Mouse (Mus musculus) heart, embryonic 15.5 days (tissue): ENCODE measurements at regions not wholly inside any gene's neighbourhood (a gene's known extent, or its start where the extent isn't known, plus 50 kb on each side); places are given as distances from the start of the nearest gene placed in this dataset.

Experiments
- ATAC-seq: fragments of 200-750 bp; cut with Nextera tagmentation; replicated peaks from 2 replicates; pipeline ENCODE4 v1.8.0; 2017; ENCODE audit warnings: low read depth, moderate TSS enrichment; ENCODE audit not compliant: insufficient number of reproducible peaks, insufficient read depth, low FRiP score
- H3K27ac ChIP-seq: fragments of 300-500 bp; sonication (generic); 2 replicates; pipeline ENCODE4 v1.5.1; 2015; ENCODE audit warnings: mild to moderate bottlenecking, inconsistent platforms
- H3K27me3 ChIP-seq: fragments of 300-500 bp; sonication (generic); 2 replicates; pipeline ENCODE4 v1.6.1; 2015; ENCODE audit warnings: inconsistent platforms
- H3K36me3 ChIP-seq: fragments of 300-500 bp; sonication (generic); 2 replicates; pipeline ENCODE4 v1.6.1; 2015; ENCODE audit warnings: mild to moderate bottlenecking, inconsistent platforms
- H3K4me1 ChIP-seq: fragments of 300-500 bp; sonication (generic); replicated peaks from 2 replicates; pipeline ENCODE4 v1.6.1; 2015; ENCODE audit warnings: inconsistent platforms
- H3K4me2 ChIP-seq: fragments of 300-500 bp; sonication (generic); 2 replicates; pipeline ENCODE4 v1.6.1; 2015; ENCODE audit warnings: inconsistent platforms, mild to moderate bottlenecking, moderate library complexity
- H3K4me3 ChIP-seq: fragments of 300-500 bp; sonication (generic); 2 replicates; pipeline ENCODE4 v1.5.1; 2015; ENCODE audit warnings: mild to moderate bottlenecking, inconsistent platforms
- H3K9ac ChIP-seq: fragments of 300-500 bp; sonication (generic); 2 replicates; pipeline ENCODE4 v1.6.1; 2015; ENCODE audit warnings: mild to moderate bottlenecking, inconsistent platforms
- H3K9me3 ChIP-seq: fragments of 300-500 bp; sonication (generic); replicated peaks from 2 replicates; pipeline ENCODE4 v1.6.1; 2016; ENCODE audit warnings: inconsistent platforms
- WGBS: fragments of 180-500 bp; shearing (Covaris S2); methylation state at CpG from one replicate; pipeline ENCODE4 v1.1.7; 2015; ENCODE audit warnings: mixed read lengths; 5-methylcytosine and 5-hydroxymethylcytosine counted together

DNA sequence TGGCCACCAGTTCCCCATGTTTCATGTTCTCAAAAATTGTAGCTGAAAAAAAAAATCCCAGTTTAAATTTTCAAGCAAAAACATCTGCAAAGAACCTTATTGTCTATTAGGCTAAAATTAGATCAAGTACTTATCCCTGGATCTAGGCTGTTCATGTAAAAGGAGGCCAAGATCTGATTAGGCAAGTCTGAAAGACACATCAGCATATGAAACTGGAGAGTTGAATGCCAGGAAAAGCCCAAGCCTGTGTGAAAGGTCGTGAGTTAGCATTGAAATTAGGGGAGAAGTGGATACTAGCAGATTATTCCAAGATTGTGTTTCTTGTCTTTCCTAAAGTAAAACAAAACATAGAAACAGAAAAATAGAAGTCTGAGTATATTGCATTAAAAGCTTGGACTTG lies 791.7 kb upstream of the Zeb2 start:
- WGBS, result 28% methylated on average over 1 of the region's 1 CpGs
- H3K4me2 ChIP-seq, result no peak overlapping the region
- H3K27ac ChIP-seq, result no peak overlapping the region
- H3K36me3 ChIP-seq, result no peaks in the 10 kb centered on the region
- no peak for ATAC-seq
- H3K9ac ChIP-seq, result no peak overlapping the region
- no peaks in the 10 kb centered on the region for H3K4me1 ChIP-seq
- no peak overlapping the region for H3K4me3 ChIP-seq
- no peaks in the 10 kb centered on the region for H3K9me3 ChIP-seq
- no peaks in the 10 kb centered on the region for H3K27me3 ChIP-seq

DNA sequence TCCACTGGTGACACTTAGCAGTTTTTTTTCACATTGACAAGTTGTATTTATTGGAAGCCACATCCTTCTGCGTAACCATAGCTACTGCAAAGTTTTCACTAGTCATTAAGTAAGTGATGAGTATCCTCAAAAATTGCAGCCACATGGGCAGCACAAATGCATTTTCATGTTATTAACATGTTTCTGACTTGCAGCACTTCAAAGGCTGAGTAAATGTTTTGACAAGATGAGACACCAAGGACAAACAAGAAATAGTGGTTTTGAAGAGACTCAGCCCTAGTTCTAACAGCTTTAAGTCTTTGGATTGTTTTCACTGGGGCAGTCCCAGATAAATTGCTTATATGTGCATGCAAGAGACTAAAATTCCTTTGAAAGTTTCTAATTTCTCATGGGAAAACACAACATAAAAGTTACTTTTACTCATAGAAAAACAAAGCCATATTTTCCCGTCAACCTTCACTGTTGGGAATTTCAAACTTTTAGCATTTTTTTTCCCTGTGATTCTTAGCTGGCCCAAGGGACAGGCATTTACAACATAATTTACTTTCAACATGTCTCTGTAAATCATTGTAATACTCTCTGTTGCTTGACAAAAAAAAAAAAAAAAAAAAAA lies 787.5 kb upstream of the Zeb2 start:
- WGBS, result 57% methylated on average over 2 of the region's 2 CpGs
- Histone ChIP-seq H3K9me3 (no peaks in the 10 kb centered on the region), H3K4me1 (no peaks in the 10 kb centered on the region), H3K4me3 (no peak overlapping the region), H3K9ac (no peak overlapping the region), H3K27ac (no peak overlapping the region), H3K36me3 (no peaks in the 10 kb centered on the region), H3K27me3 (no peaks in the 10 kb centered on the region), H3K4me2 (no peak overlapping the region)
- ATAC-seq, result no peak

DNA sequence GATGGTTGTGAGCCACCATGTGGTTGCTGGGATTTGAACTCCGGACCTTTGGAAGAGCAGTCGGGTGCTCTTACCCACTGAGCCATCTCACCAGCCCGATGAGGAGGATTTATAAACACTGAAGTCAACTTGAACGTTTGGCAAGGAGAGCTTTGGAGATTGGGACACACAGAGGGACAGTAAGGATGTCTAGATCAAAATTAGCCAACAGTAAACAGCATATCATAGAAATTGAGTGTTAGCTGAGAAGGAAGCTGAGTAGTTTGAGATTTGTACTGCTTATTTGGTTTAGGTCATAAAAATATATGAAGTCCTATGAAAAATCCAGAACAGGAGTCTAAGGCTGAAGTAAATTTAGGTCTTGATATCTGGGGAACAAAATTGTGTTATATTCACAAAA lies 786.9 kb upstream of the Zeb2 start:
- Histone ChIP-seq H3K4me3 (no peak overlapping the region), H3K4me1 (no peaks in the 10 kb centered on the region), H3K27me3 (no peaks in the 10 kb centered on the region), H3K4me2 (no peak overlapping the region), H3K36me3 (no peaks in the 10 kb centered on the region), H3K27ac (no peak overlapping the region), H3K9me3 (no peaks in the 10 kb centered on the region), H3K9ac (no peak overlapping the region)
- 77% methylated on average over 4 of the region's 4 CpGs for WGBS
- no peak for ATAC-seq

DNA sequence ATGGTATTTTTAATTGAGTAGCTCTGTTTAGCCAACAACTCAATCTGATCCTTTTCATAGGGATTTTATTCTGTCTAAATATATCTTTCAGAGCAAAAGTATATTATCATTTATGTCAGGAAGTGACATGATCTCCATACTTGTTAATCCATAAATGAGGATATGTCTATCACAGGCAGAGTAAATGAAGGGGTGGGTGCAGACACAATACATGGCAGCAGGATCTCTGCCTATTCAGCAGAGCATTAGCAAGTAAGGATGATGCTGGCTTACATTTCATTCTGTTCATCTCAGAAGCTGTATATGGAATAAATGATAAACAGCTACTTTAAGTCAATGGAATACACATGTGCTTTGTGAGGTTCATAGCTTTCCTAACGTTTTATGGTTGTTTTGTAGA lies 786.2 kb upstream of the Zeb2 start:
- Histone ChIP-seq H3K4me2 (no peak overlapping the region), H3K9me3 (no peaks in the 10 kb centered on the region), H3K4me3 (no peak overlapping the region), H3K27me3 (no peaks in the 10 kb centered on the region), H3K4me1 (no peaks in the 10 kb centered on the region), H3K27ac (no peak overlapping the region), H3K9ac (no peak overlapping the region), H3K36me3 (no peaks in the 10 kb centered on the region)
- ATAC-seq, result no peak
- 68% methylated on average over 1 of the region's 1 CpGs for WGBS

DNA sequence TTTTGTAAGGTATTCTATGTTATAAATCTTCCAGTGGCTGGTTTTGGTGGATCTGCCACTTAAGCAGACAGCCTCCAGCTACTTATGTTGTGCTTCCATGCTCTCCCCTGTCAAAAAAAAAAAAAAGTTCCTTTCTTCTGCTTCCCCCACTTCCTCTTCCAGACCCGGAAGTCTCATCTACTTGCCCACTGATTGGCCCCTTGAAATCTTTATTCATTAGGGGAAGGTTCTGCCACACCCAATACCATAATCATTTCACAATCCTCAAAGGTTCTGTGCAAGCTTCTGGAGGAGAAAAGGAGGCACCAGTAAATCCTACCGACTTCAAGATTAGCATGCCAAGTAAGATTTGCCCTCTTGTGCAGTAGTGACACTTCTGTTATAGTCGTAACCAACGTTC lies 784.7 kb upstream of the Zeb2 start:
- WGBS, result 81% methylated on average over 4 of the region's 4 CpGs
- Histone ChIP-seq H3K4me2 (no peak overlapping the region), H3K9me3 (no peaks in the 10 kb centered on the region), H3K4me3 (no peak overlapping the region), H3K36me3 (no peaks in the 10 kb centered on the region), H3K27ac (no peak overlapping the region), H3K27me3 (no peaks in the 10 kb centered on the region), H3K9ac (no peak overlapping the region), H3K4me1 (no peaks in the 10 kb centered on the region)
- ATAC-seq, result no peak

- no peak overlapping the region for H3K4me2 ChIP-seq
- 72% methylated on average over 3 of the region's 3 CpGs for WGBS
- H3K4me3 ChIP-seq, result no peak overlapping the region
- no peak overlapping the region for H3K9ac ChIP-seq
- H3K27ac ChIP-seq, result no peak overlapping the region
- H3K36me3 ChIP-seq, result no peaks in the 10 kb centered on the region
- H3K27me3 ChIP-seq, result no peaks in the 10 kb centered on the region
- no peak for ATAC-seq
- H3K9me3 ChIP-seq, result no peaks in the 10 kb centered on the region
- H3K4me1 ChIP-seq, result no peaks in the 10 kb centered on the region
Observed at GRCm38 (mm10) chr2:45884680-45885079, 767.5 kb upstream of the Zeb2 start.

DNA sequence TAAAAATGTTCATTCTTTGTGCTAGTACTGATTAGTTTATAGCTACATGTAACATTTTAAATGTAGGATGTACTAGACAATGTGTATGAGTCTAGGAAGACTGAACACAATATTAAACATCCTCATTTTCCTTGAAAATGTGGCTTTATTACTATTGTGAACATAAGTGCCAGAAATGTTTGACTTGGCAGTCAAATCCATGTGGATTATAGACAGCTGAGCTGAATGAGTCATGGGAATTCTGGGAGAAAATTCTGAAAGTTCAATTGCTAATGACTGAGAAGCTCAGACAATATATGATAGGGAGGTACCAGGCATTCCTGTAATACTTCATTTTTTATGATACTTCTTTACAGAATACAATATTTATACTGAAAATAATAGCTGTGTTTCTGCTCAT lies 761.5 kb upstream of the Zeb2 start:
- Histone ChIP-seq H3K4me2 (no peak overlapping the region), H3K27ac (no peak overlapping the region), H3K36me3 (no peaks in the 10 kb centered on the region), H3K4me3 (no peak overlapping the region), H3K9ac (no peak overlapping the region), H3K4me1 (no peaks in the 10 kb centered on the region), H3K27me3 (no peaks in the 10 kb centered on the region), H3K9me3 (no peaks in the 10 kb centered on the region)
- ATAC-seq, result no peak

GRCm38 (mm10) chr2:45859901-45860331 lies 742.7 kb upstream of the Zeb2 start:
- H3K4me1 ChIP-seq, result no peaks in the 10 kb centered on the region
- H3K9ac ChIP-seq, result no peak overlapping the region
- 63% methylated on average over 4 of the region's 4 CpGs for WGBS
- no peak overlapping the region for H3K27ac ChIP-seq
- H3K9me3 ChIP-seq, result no peaks in the 10 kb centered on the region
- no peak for ATAC-seq
- H3K4me2 ChIP-seq, result no peak overlapping the region
- H3K36me3 ChIP-seq, result no peaks in the 10 kb centered on the region
- H3K4me3 ChIP-seq, result no peak overlapping the region
- H3K27me3 ChIP-seq, result no peaks in the 10 kb centered on the region

DNA sequence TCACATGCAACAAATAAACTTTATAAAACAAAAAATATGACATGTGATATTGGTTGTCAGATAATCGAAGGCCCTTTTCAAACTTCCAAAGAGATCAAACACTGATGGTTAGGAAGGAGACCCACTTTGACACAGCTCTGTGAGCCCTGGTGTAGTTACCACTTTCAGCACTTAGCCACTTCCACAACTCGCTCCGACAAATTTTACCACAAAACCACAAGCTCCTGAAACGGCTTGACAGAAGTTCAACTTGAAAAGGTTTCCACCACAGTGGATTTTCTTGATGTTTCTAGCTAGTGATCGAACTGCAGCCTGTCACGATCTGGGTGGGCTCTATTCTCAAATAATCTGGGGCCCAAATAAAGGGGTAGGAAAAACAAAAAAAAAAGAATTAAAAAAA lies 742.2 kb upstream of the Zeb2 start:
- ATAC-seq, result no peak
- no peaks in the 10 kb centered on the region for H3K4me1 ChIP-seq

GRCm38 (mm10) chr2:45850018-45850605 lies 732.9 kb upstream of the Zeb2 start:
- no peaks in the 10 kb centered on the region for H3K36me3 ChIP-seq
- H3K4me2 ChIP-seq, result no peak overlapping the region
- no peaks in the 10 kb centered on the region for H3K9me3 ChIP-seq
- ATAC-seq, result no peak
- no peaks in the 10 kb centered on the region for H3K4me1 ChIP-seq
- no peak overlapping the region for H3K4me3 ChIP-seq
- WGBS, result 91% methylated on average over 6 of the region's 6 CpGs
- no peaks in the 10 kb centered on the region for H3K27me3 ChIP-seq
- no peak overlapping the region for H3K9ac ChIP-seq
- no peak overlapping the region for H3K27ac ChIP-seq

More for the DNA sequence above, 742.2 kb upstream of the Zeb2 start:
- no peak overlapping the region for H3K9ac ChIP-seq
- H3K36me3 ChIP-seq, result no peaks in the 10 kb centered on the region
- H3K4me2 ChIP-seq, result no peak overlapping the region
- no peaks in the 10 kb centered on the region for H3K27me3 ChIP-seq
- 75% methylated on average over 6 of the region's 6 CpGs for WGBS
- no peak overlapping the region for H3K27ac ChIP-seq
- no peaks in the 10 kb centered on the region for H3K9me3 ChIP-seq
- H3K4me3 ChIP-seq, result no peak overlapping the region

GRCm38 (mm10) chr2:45840389-45840788 lies 723.2 kb upstream of the Zeb2 start:
- no peak for ATAC-seq
- Histone ChIP-seq H3K4me1 (no peaks in the 10 kb centered on the region), H3K4me3 (no peak overlapping the region), H3K27me3 (no peaks in the 10 kb centered on the region), H3K36me3 (no peaks in the 10 kb centered on the region), H3K9me3 (no peaks in the 10 kb centered on the region), H3K27ac (no peak overlapping the region), H3K9ac (no peak overlapping the region), H3K4me2 (no peak overlapping the region)

- WGBS, result 73% methylated on average over 6 of the region's 6 CpGs
- ATAC-seq, result no peak
- Histone ChIP-seq H3K4me3 (no peak overlapping the region), H3K27ac (no peak overlapping the region), H3K9ac (no peak overlapping the region), H3K4me1 (no peaks in the 10 kb centered on the region), H3K36me3 (no peaks in the 10 kb centered on the region), H3K4me2 (no peak overlapping the region), H3K9me3 (no peaks in the 10 kb centered on the region), H3K27me3 (no peaks in the 10 kb centered on the region)
Observed at GRCm38 (mm10) chr2:45836546-45837221, 719.5 kb upstream of the Zeb2 start.
